Mouse (Mus musculus) neural tube, embryonic 13.5 days (tissue): ENCODE measurements around the gene Alpl. TPM values are rescaled to one million over a fixed set of nuclear protein-coding genes. Genes with fewer than 3 reads are reported as not detected.
A peak's percentile ranks its signal among the peaks of the same experiment; 100 is the strongest.

ENCODE experiments used
- ATAC-seq: fragments of 200-750 bp; cut with Nextera tagmentation; 2 replicates; pipeline ENCODE4 v1.8.0; 2017; ENCODE audit warnings: low read depth, mild to moderate bottlenecking, moderate TSS enrichment, moderate library complexity
- H3K27ac ChIP-seq: fragments of 300-500 bp; sonication (generic); replicated peaks from 2 replicates; pipeline ENCODE4 v1.5.1; 2015; ENCODE audit warnings: moderate library complexity, mild to moderate bottlenecking, inconsistent platforms
- H3K27me3 ChIP-seq: fragments of 300-500 bp; sonication (generic); 2 replicates; pipeline ENCODE4 v1.6.1; 2015; ENCODE audit warnings: mild to moderate bottlenecking, inconsistent platforms
- H3K36me3 ChIP-seq: fragments of 300-500 bp; sonication (generic); 2 replicates; pipeline ENCODE4 v1.6.1; 2015; ENCODE audit warnings: mild to moderate bottlenecking, inconsistent platforms
- H3K4me1 ChIP-seq: fragments of 300-500 bp; sonication (generic); replicated peaks from 2 replicates; pipeline ENCODE4 v1.6.1; 2015; ENCODE audit warnings: inconsistent platforms
- H3K4me2 ChIP-seq: fragments of 300-500 bp; sonication (generic); 2 replicates; pipeline ENCODE4 v1.6.1; 2015; ENCODE audit warnings: inconsistent platforms, mild to moderate bottlenecking, moderate library complexity
- H3K4me3 ChIP-seq: fragments of 300-500 bp; sonication (generic); 2 replicates; pipeline ENCODE4 v1.5.1; 2015; ENCODE audit warnings: mild to moderate bottlenecking, inconsistent platforms
- H3K9ac ChIP-seq: fragments of 300-500 bp; sonication (generic); 2 replicates; pipeline ENCODE4 v1.6.1; 2015; ENCODE audit warnings: moderate library complexity, mild to moderate bottlenecking, inconsistent platforms
- H3K9me3 ChIP-seq: fragments of 300-500 bp; sonication (generic); 2 replicates; pipeline ENCODE4 v1.6.1; 2016; ENCODE audit warnings: inconsistent platforms
- WGBS: fragments of 180-500 bp; shearing (Covaris S2); methylation state at CpG from one replicate; pipeline ENCODE4 v1.1.7; 2015; 5-methylcytosine and 5-hydroxymethylcytosine counted together
- polyA plus RNA-seq: library from polyadenylated mRNA; unstranded; fragments of >200 nt; fragmentation: Nextera tagmentation; extraction: Ambion mirVana; gene quantifications from 2 replicates; pipeline ENCODE4 v1.2.1, GENCODE M21; 2015

Alpl gene
- polyA plus RNA-seq, 1 experiment from 2014 or later, result 7.7 TPM

DNA sequence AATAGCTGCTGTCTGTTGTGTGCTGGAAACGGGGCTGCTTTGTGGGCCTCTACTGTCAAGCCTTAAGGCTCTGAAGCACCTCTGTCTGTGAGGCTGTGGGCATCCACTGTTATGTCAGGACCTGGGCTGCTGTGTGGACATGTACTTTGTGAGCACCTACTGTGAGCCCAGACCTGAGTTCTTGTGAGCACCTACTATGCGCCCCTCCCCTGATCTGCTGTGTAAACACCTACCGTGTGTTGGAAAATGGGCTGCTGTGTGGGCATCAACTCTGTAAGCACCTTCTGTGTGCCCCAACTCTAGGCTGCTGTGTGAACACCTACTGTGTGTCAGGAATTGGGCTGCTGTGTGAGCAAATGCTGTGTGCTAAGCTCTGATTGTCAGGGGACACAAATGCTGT, 74.0 kb downstream of the Alpl start:
- Histone ChIP-seq H3K4me1 (peaks cover 37% of the 10 kb centered on the region), H3K27me3 (peaks cover 15% of the 10 kb centered on the region), H3K27ac (no peak overlapping the region), H3K9me3 (no peaks in the 10 kb centered on the region), H3K4me3 (no peak overlapping the region), H3K9ac (no peak overlapping the region), H3K4me2 (no peak overlapping the region), H3K36me3 (no peaks in the 10 kb centered on the region)
- ATAC-seq, result no peak
- WGBS, result 84% methylated on average over 3 of the region's 3 CpGs

DNA sequence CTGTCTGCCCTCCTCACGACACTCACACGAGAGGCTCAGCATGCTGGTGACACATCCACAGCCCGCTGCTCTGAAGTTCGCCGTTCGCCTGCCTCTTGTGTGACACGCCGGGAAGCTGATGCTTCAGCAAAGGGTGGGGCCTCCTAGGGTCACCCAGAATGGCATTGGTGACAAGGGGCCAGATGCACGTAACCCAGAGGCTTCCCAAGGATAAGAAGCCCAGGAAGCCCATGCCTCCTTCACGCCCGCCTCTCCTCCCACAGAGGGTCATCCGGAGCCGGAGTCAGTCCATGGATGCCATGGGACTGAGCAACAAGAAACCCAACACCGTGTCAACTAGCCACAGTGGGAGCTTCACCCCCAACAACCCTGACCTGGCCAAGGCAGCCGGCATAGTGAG, 74.6 kb downstream of the Alpl start:
- H3K4me2 ChIP-seq, result no peak overlapping the region

DNA sequence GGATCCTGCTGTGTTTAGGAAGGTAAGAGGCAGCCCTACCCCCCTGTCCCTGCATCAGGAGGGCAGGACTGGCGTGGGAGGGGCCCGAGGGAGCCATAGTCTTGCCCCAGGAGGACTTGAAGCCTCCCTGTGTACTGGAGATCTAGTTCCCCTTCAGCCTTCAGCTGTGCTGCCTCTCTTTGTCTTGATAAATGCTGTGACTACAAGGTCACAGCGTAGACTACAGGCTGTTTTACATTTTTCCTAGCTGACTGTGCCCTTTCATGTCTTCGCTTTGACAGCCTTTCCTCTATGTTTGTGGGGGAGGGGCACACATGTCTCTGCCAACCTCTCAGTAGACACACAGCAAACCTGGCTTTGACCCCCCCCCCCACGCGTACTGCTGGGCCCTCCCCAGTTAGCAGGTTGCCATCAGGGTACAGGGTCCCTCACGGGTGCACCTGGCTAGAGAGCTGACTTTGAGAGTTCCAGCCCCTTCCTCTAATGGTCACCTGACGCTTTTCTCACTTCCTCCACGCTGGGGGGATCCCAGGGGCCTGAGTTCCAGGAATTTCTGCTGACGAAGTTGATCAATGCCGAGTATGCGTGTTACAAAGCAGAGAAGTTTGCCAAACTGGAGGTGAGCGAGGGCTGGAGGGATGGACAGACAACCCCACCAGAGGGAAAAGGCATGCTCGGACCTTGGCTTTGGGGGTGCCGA, 76.7 kb downstream of the Alpl start:
- H3K4me2 ChIP-seq, result no peak overlapping the region
- H3K9ac ChIP-seq, result peak overlapping the region; percentile 59
- WGBS, result 28% methylated on average over 15 of the region's 15 CpGs
- peaks cover 15% of the 10 kb centered on the region for H3K27me3 ChIP-seq
- H3K9me3 ChIP-seq, result no peaks in the 10 kb centered on the region
- peaks cover 31% of the 10 kb centered on the region for H3K4me1 ChIP-seq
- peak overlapping the region; percentile 57 for H3K27ac ChIP-seq
- H3K4me3 ChIP-seq, result no peak overlapping the region
- no peaks in the 10 kb centered on the region for H3K36me3 ChIP-seq
- ATAC-seq, result no peak

More for the DNA sequence above, 74.6 kb downstream of the Alpl start:
- Histone ChIP-seq H3K36me3 (no peaks in the 10 kb centered on the region), H3K27me3 (peaks cover 15% of the 10 kb centered on the region), H3K4me1 (peaks cover 31% of the 10 kb centered on the region), H3K9me3 (no peaks in the 10 kb centered on the region), H3K27ac (no peak overlapping the region), H3K4me3 (no peak overlapping the region), H3K9ac (no peak overlapping the region)
- WGBS, result 93% methylated on average over 15 of the region's 15 CpGs
- ATAC-seq, result no peak

DNA sequence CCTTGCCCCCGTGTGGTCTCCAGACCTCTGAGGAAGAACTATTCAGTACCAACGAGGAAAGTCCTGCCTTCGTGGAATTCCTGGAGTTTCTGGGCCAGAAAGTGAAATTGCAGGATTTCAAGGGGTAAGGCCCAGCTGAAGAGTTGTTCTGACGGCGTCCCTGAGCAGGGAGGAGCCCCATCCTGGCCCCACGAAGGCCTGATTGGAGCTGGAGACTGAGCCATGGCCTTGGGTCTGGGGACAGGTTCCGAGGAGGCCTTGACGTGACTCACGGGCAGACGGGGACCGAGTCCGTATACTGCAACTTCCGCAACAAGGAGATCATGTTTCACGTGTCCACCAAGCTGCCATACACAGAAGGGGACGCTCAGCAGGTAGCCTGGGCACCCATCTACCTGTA, 78.5 kb downstream of the Alpl start:
- Histone ChIP-seq H3K9ac (no peak overlapping the region), H3K27ac (no peak overlapping the region), H3K9me3 (no peaks in the 10 kb centered on the region), H3K36me3 (0 out of 2 replicates have a peak, but pooled peaks cover 4% of the 10 kb centered on the region), H3K27me3 (no peaks in the 10 kb centered on the region), H3K4me3 (no peak overlapping the region), H3K4me1 (peaks cover 16% of the 10 kb centered on the region), H3K4me2 (no peak overlapping the region)
- no peak for ATAC-seq
- WGBS, result 79% methylated on average over 15 of the region's 15 CpGs

DNA sequence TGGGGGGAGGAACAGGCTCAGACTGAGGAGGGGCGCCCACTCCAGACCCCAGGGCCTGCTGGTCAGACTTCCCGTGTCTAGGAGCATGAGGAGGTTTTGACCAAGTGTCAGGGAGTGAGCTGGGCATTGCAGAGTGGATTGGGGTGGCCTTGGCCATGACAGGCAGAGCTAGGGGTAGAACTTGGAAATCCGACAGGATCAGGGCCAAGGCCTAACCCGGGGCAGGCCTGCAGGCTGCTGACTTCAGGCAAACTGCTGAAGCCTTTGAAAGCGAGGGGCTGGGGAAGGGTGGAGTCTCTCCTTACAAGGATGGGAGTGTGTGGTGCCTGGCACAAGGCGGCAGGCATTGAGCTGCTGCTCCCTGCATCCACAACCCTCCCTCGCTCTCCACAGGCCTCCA, 79.2 kb downstream of the Alpl start:
- 64% methylated on average over 7 of the region's 7 CpGs for WGBS
- peaks cover 16% of the 10 kb centered on the region for H3K4me1 ChIP-seq
- no peaks in the 10 kb centered on the region for H3K27me3 ChIP-seq
- H3K27ac ChIP-seq, result no peak overlapping the region
- no peak overlapping the region for H3K4me2 ChIP-seq
- H3K9me3 ChIP-seq, result no peaks in the 10 kb centered on the region
- H3K36me3 ChIP-seq, result 0 out of 2 replicates have a peak, but pooled peaks cover 4% of the 10 kb centered on the region
- no peak for ATAC-seq
- no peak overlapping the region for H3K4me3 ChIP-seq
- no peak overlapping the region for H3K9ac ChIP-seq

DNA sequence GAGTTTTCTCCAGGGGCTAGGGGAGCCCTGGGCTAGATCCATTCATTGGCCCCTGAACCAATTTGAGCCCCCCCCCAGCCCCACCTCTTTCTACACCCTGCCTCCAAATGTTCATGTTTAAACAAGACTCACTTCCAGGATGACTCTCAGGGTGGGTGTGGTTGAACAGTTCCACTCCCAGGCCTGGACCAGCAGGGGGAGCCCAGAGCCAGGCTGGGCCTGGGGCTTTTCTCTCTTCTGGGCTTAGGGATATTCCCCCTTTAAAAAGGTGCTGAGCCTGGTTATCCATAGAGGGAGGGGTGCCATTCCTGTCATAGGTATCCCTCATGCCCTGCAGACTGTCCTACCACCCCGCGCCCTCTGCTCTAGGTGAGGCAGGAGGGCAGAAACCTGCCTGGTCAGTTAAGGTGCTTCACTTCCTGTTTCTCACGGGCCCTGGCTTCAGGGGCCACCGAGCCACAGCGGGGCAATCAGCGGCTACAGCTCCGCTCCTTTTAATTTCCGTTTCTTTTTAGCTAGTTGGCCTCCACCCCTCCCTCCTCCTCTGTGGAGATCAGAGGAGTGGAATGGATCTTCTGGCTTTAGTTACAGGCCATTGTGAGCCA, 82.1 kb downstream of the Alpl start:
- ATAC-seq, result no peak
- Histone ChIP-seq H3K27ac (no peak overlapping the region), H3K4me3 (no peak overlapping the region), H3K9me3 (no peaks in the 10 kb centered on the region), H3K27me3 (peaks cover 1% of the 10 kb centered on the region; the same call in 1 of the 2 replicates), H3K9ac (no peak overlapping the region), H3K36me3 (0 out of 2 replicates have a peak, but pooled peaks cover 4% of the 10 kb centered on the region), H3K4me1 (peaks cover 17% of the 10 kb centered on the region), H3K4me2 (no peak overlapping the region)
- WGBS, result 36% methylated on average over 8 of the region's 8 CpGs

DNA sequence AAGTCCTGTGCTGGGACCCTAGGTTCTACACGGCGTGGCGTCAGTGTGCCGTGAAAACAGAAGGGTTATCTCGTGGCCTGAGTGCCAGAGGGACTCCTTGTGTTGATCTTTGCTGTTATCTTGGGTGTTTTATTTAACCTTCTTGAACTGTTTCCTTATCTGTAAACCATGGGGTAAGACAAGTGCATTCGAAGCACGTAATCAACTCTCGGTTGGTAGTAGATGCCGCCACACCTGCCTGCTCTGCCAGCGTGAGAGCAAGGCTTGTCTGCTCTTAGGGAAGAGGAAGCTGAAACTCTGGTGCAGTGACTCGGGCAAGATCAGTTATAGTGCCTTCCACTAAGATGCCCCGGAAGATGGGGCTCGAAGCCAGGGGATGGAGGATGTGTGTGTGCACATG, 83.2 kb downstream of the Alpl start:
- ATAC-seq, result no peak
- Histone ChIP-seq H3K4me3 (no peak overlapping the region), H3K4me2 (no peak overlapping the region), H3K36me3 (0 out of 2 replicates have a peak, but pooled peaks cover 4% of the 10 kb centered on the region), H3K9ac (no peak overlapping the region), H3K9me3 (no peaks in the 10 kb centered on the region), H3K27me3 (peaks cover 4% of the 10 kb centered on the region; the same call in 1 of the 2 replicates), H3K27ac (no peak overlapping the region), H3K4me1 (peaks cover 21% of the 10 kb centered on the region)
- 92% methylated on average over 13 of the region's 13 CpGs for WGBS

DNA sequence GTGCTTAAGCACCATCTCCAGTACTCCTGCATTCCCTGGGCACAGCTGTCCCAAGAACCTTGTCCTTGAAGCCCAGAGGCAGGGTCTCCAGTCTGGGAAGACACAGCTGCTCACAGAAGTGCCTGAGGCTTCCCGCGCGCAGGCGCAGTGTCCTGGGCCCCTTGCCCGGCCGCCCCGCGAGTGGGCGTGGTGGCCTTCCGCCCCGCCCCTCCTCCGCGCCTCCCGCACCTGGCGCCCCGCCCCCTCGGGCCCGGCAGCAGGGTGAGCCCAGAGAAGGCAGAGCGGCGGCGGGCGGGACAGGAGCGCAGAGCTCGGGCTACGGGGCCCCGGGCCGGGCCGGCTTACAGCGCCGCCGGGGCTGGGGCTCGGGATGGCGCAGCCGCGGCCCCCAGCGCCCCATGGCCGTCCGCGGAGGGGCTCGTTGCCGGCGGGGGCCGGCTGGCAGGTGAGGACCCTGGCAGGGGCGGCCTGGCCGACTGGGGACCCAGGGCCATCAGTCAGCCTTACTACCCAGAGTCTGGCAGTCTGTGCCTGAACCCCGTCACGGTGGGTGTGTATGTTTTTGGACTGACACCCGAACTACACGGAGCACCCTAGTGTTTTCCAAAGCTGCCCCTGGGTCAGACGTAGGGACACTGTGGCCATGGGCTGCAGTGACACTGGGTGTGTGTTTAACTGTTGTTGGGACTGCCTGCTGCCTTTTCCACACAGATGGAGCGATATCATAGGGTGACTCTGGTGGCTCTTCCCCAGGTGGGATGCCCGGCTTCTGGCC, 88.8 kb downstream of the Alpl start:
- H3K27ac ChIP-seq, result peak overlapping the region; percentile 62
- no peaks in the 10 kb centered on the region for H3K36me3 ChIP-seq
- peak overlapping the region; percentile 84 for H3K9ac ChIP-seq
- 3% methylated on average over 38 of the region's 52 CpGs for WGBS
- peak overlapping the region; percentile 55 for H3K4me3 ChIP-seq
- peaks cover 48% of the 10 kb centered on the region for H3K4me1 ChIP-seq
- H3K9me3 ChIP-seq, result no peaks in the 10 kb centered on the region
- H3K4me2 ChIP-seq, result peak overlapping the region; percentile 88
- H3K27me3 ChIP-seq, result peaks cover 4% of the 10 kb centered on the region; the same call in 1 of the 2 replicates
- peak; percentile 81 for ATAC-seq

DNA sequence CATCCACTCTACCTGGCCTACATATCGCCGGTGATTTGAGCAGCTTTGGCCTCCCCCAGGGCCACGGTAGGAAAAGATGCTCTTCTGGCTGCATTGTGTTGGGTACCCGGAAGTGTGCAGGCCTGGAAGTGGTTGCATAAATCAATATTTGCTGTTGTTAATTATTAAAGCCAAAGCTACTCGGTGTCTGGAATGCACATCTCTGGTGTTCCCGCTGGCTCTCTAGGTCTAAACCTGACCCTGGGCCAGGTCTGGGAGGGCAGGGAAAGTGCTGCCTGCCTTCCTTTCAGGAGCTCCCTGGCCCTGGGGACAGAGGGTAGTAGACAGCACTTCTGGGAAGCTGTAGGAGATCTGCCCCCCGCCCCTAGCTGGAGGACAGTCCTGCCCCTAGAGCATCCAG, 89.7 kb downstream of the Alpl start:
- peaks cover 48% of the 10 kb centered on the region for H3K4me1 ChIP-seq
- WGBS, result 68% methylated on average over 7 of the region's 7 CpGs
- ATAC-seq, result peak; percentile 9; the same call in 1 of the 2 replicates
- peak overlapping the region; percentile 34 for H3K9ac ChIP-seq
- H3K9me3 ChIP-seq, result no peaks in the 10 kb centered on the region
- peak overlapping the region; percentile 88; the same call in 1 of the 2 replicates for H3K4me2 ChIP-seq
- no peak overlapping the region for H3K4me3 ChIP-seq
- H3K36me3 ChIP-seq, result no peaks in the 10 kb centered on the region
- H3K27me3 ChIP-seq, result peaks cover 4% of the 10 kb centered on the region; the same call in 1 of the 2 replicates
- peak overlapping the region; percentile 62 for H3K27ac ChIP-seq

DNA sequence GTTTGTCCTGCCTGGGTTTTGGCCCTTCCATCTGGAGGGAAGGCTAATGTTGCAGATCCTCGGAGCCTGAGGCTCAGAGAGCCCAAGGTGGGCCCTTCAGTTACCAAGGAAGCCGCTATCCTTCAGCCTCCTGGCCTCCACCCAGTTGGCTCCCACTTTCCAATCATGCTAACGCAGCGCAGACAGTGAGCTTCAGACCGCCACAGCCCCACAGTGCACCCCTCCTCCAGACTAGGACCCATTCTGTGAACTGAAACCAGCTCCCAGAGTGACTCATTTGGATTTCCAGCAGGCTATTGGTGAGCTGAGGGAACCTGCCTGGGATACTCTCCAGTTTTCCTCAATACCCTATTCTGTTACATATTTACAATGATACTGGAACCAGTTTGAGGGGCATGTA, 90.8 kb downstream of the Alpl start:
- no peak for ATAC-seq
- H3K9me3 ChIP-seq, result no peaks in the 10 kb centered on the region
- H3K9ac ChIP-seq, result no peak overlapping the region
- H3K36me3 ChIP-seq, result no peaks in the 10 kb centered on the region
- peaks cover 4% of the 10 kb centered on the region; the same call in 1 of the 2 replicates for H3K27me3 ChIP-seq
- H3K27ac ChIP-seq, result no peak overlapping the region
- peaks cover 48% of the 10 kb centered on the region for H3K4me1 ChIP-seq
- no peak overlapping the region for H3K4me3 ChIP-seq
- H3K4me2 ChIP-seq, result no peak overlapping the region
- 82% methylated on average over 5 of the region's 5 CpGs for WGBS

DNA sequence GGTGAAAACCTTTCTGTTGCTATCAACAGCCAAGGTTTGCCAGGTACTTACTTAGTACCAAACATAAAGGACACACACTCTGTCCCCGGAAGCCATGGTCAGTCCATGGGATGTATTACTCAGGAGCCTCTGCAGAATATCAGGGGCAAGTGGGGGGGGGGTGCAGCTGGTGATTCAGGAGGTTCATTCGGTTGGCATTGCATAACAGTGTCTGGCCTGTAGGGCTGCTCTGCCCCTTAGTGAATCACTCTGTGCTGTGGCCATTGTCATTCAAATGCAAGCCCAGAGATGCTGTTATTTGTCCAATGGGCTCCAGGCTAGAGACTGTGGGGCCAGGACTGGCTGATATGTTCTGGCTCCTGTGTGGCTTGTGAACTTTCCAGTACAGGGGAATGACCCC, 91.6 kb downstream of the Alpl start:
- peaks cover 4% of the 10 kb centered on the region; the same call in 1 of the 2 replicates for H3K27me3 ChIP-seq
- WGBS, result 52% methylated on average over 2 of the region's 2 CpGs
- H3K36me3 ChIP-seq, result no peaks in the 10 kb centered on the region
- no peak for ATAC-seq
- peaks cover 46% of the 10 kb centered on the region for H3K4me1 ChIP-seq
- H3K27ac ChIP-seq, result no peak overlapping the region
- no peak overlapping the region for H3K9ac ChIP-seq
- H3K4me2 ChIP-seq, result no peak overlapping the region
- H3K4me3 ChIP-seq, result no peak overlapping the region
- no peaks in the 10 kb centered on the region for H3K9me3 ChIP-seq

DNA sequence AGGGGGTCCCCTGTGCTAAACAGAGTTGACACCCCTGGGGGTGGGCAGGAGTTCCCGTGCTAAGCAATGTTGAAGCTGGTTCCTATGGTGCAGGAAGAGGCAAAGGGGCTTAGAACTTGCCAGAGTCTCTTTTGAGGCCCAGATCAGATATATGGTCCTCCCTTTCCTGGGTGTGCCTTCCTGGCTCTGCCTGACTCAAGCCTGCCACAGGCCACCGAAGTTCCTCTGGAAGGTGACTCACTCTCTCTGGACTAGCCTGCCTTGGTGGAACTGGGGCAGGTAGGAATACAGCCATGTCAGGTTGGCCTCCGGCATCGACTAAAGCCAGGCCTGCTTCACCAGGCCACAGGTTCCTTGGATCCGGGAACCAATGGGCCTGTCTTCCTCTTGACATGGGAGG, 93.1 kb downstream of the Alpl start:
- H3K9me3 ChIP-seq, result no peaks in the 10 kb centered on the region
- H3K36me3 ChIP-seq, result no peaks in the 10 kb centered on the region
- WGBS, result 89% methylated on average over 5 of the region's 5 CpGs
- H3K4me1 ChIP-seq, result peaks cover 44% of the 10 kb centered on the region
- no peak overlapping the region for H3K9ac ChIP-seq
- ATAC-seq, result no peak
- no peak overlapping the region for H3K4me2 ChIP-seq
- no peaks in the 10 kb centered on the region for H3K27me3 ChIP-seq
- no peak overlapping the region for H3K4me3 ChIP-seq
- H3K27ac ChIP-seq, result no peak overlapping the region
